Mouse (Mus musculus) kidney, adult 2 months (tissue): ENCODE data around the gene Cyth4.

Experiments used
- CTCF ChIP-seq: fragments of 200-500 bp; conservative IDR thresholded peaks from 2 replicates; pipeline ENCODE4 v1.5.1; 2011; ENCODE audit warnings: low read depth, mild to moderate bottlenecking, control low read depth, low read length, moderate library complexity, mixed read lengths; ENCODE audit not compliant: insufficient read depth, insufficient read length
- POLR2A ChIP-seq: fragments of 200-500 bp; IDR thresholded peaks from one replicate; pipeline ENCODE4 v1.6.1; 2011; ENCODE audit warnings: low read depth, low read length, control low read depth

- TF ChIP-seq CTCF (no peak), POLR2A (no peak)
These were observed 38.9 kb upstream of the Cyth4 start for GRCm38 (mm10) chr15:78557693-78558535.
